Mouse (Mus musculus) midbrain, embryonic 11.5 days (tissue): ENCODE measurements around the gene Araf. TPM values are rescaled to one million over a fixed set of nuclear protein-coding genes. Genes with fewer than 3 reads are reported as not detected.
"Not testable (repeated sequence)": the region's sequence is repeated elsewhere in the genome, so short reads cannot be mapped to it uniquely, and the experiment has no call there.

Source experiments
- ATAC-seq: fragments of 200-750 bp; cut with Nextera tagmentation; 2 replicates; pipeline ENCODE4 v1.8.0; 2017; ENCODE audit warnings: moderate TSS enrichment, moderate library complexity; ENCODE audit not compliant: low FRiP score
- DNase-seq: peaks from one replicate; pipeline ENCODE4 v3.0.0; 2015; ENCODE audit warnings: low spot score; ENCODE audit errors: missing footprints
- H3K27ac ChIP-seq: fragments of 300-500 bp; sonication (generic); 2 replicates; pipeline ENCODE4 v1.5.1; 2014; ENCODE audit warnings: low read depth, low read length
- H3K27me3 ChIP-seq: fragments of 300-500 bp; sonication (generic); 2 replicates; pipeline ENCODE4 v1.6.1; 2014; ENCODE audit warnings: mild to moderate bottlenecking, low read length, moderate library complexity, mixed read lengths; ENCODE audit not compliant: control insufficient read depth, insufficient read depth
- H3K36me3 ChIP-seq: fragments of 300-500 bp; sonication (generic); 2 replicates; pipeline ENCODE4 v1.6.1; 2014; ENCODE audit warnings: mild to moderate bottlenecking, low read length, moderate library complexity, mixed read lengths; ENCODE audit not compliant: control insufficient read depth, insufficient read depth
- H3K4me1 ChIP-seq: fragments of 300-500 bp; sonication (generic); 2 replicates; pipeline ENCODE4 v1.6.1; 2014; ENCODE audit warnings: low read length; ENCODE audit not compliant: control insufficient read depth, insufficient read depth
- H3K4me2 ChIP-seq: fragments of 300-500 bp; sonication (generic); 2 replicates; pipeline ENCODE4 v1.6.1; 2014; ENCODE audit warnings: mild to moderate bottlenecking, moderate library complexity
- H3K4me3 ChIP-seq: fragments of 300-500 bp; sonication (generic); 2 replicates; pipeline ENCODE4 v1.5.1; 2014; ENCODE audit warnings: low read depth, low read length
- H3K9ac ChIP-seq: fragments of 300-500 bp; sonication (generic); 2 replicates; pipeline ENCODE4 v1.6.1; 2014; ENCODE audit warnings: low read length
- H3K9me3 ChIP-seq: fragments of 300-500 bp; sonication (generic); 2 replicates; pipeline ENCODE4 v1.6.1; 2016; ENCODE audit warnings: low read length; ENCODE audit not compliant: control insufficient read depth
- WGBS: fragments of 180-500 bp; shearing (Covaris S2); extraction: QIAGEN DNeasy Blood & Tissue Kit; methylation state at CpG from one replicate; pipeline ENCODE4 v1.1.7; 2014; 5-methylcytosine and 5-hydroxymethylcytosine counted together
- polyA plus RNA-seq: library from polyadenylated mRNA; unstranded; fragments of >200 nt; fragmentation: Nextera tagmentation; extraction: Ambion mirVana; gene quantifications from 2 replicates; pipeline ENCODE4 v1.2.1, GENCODE M21; 2014

The Araf gene
- polyA plus RNA-seq, 1 experiment from 2014 or later, result 98.3 TPM

GRCm38 (mm10) chrX:20793230-20793629 lies 4.4 kb upstream of the Araf start:
- no peaks in the 10 kb centered on the region for H3K27me3 ChIP-seq
- H3K27ac ChIP-seq, result no peak overlapping the region
- H3K4me2 ChIP-seq, result no peak overlapping the region
- ATAC-seq, result no peak
- H3K9me3 ChIP-seq, result no peaks in the 10 kb centered on the region
- WGBS, result 61% methylated on average over 7 of the region's 7 CpGs
- no peak overlapping the region for H3K4me3 ChIP-seq
- no peaks in the 10 kb centered on the region for H3K36me3 ChIP-seq
- H3K4me1 ChIP-seq, result no peaks in the 10 kb centered on the region
- no peak overlapping the region for H3K9ac ChIP-seq
- no peak for DNase-seq

GRCm38 (mm10) chrX:20794229-20794628 lies 3.4 kb upstream of the Araf start:
- Histone ChIP-seq H3K9me3 (no peaks in the 10 kb centered on the region), H3K36me3 (no peaks in the 10 kb centered on the region), H3K9ac (no peak overlapping the region), H3K27me3 (no peaks in the 10 kb centered on the region), H3K4me1 (no peaks in the 10 kb centered on the region), H3K4me3 (no peak overlapping the region), H3K4me2 (no peak overlapping the region), H3K27ac (no peak overlapping the region)
- DNase-seq (no peak), ATAC-seq (no peak)
- WGBS, result 31% methylated on average over 5 of the region's 5 CpGs

GRCm38 (mm10) chrX:20798141-20798796 lies 655 bp downstream of the Araf start:
- peak overlapping the region; percentile 43 for H3K4me3 ChIP-seq
- peak overlapping the region; percentile 48 for H3K4me2 ChIP-seq
- DNase-seq (peak; percentile 94), ATAC-seq (peak; percentile 97)
- H3K4me1 ChIP-seq, result no peaks in the 10 kb centered on the region
- peak overlapping the region; percentile 71 for H3K9ac ChIP-seq
- peak overlapping the region; percentile 80 for H3K27ac ChIP-seq
- no peaks in the 10 kb centered on the region for H3K9me3 ChIP-seq
- no peaks in the 10 kb centered on the region for H3K36me3 ChIP-seq
- no peaks in the 10 kb centered on the region for H3K27me3 ChIP-seq
- WGBS, result 19% methylated on average over 17 of the region's 21 CpGs

GRCm38 (mm10) chrX:20798797-20799147 lies 1.2 kb downstream of the Araf start:
- Histone ChIP-seq H3K9ac (peak overlapping the region; percentile 71), H3K27me3 (no peaks in the 10 kb centered on the region), H3K9me3 (no peaks in the 10 kb centered on the region), H3K4me1 (no peaks in the 10 kb centered on the region), H3K36me3 (no peaks in the 10 kb centered on the region), H3K4me3 (peak overlapping the region; percentile 43), H3K27ac (peak overlapping the region; percentile 80; the same call in 1 of the 2 replicates), H3K4me2 (peak overlapping the region; percentile 48)
- DNase-seq (peak; percentile 79), ATAC-seq (peak; percentile 35; the same call in 1 of the 2 replicates)
- WGBS, result 21% methylated on average over 7 of the region's 7 CpGs

- Histone ChIP-seq H3K27ac (no peak overlapping the region), H3K9me3 (no peaks in the 10 kb centered on the region), H3K4me3 (no peak overlapping the region), H3K9ac (no peak overlapping the region), H3K27me3 (no peaks in the 10 kb centered on the region), H3K4me2 (no peak overlapping the region), H3K4me1 (no peaks in the 10 kb centered on the region), H3K36me3 (no peaks in the 10 kb centered on the region)
- 82% methylated on average over 2 of the region's 2 CpGs for WGBS
- no peak for DNase-seq
- ATAC-seq, result no peak
Observed at GRCm38 (mm10) chrX:20801456-20801855, 3.8 kb downstream of the Araf start.

GRCm38 (mm10) chrX:20804301-20804700 lies 6.7 kb downstream of the Araf start:
- not testable (repeated sequence) for DNase-seq, H3K4me1 ChIP-seq, H3K27me3 ChIP-seq, H3K4me3 ChIP-seq, H3K36me3 ChIP-seq, ATAC-seq, H3K4me2 ChIP-seq, H3K27ac ChIP-seq, H3K9me3 ChIP-seq, H3K9ac ChIP-seq
- 73% methylated on average over 1 of the region's 1 CpGs for WGBS

- ATAC-seq, result no peak
- no peak overlapping the region for H3K27ac ChIP-seq
- WGBS, result 74% methylated on average over 1 of the region's 1 CpGs
- H3K4me3 ChIP-seq, result no peak overlapping the region
- H3K4me2 ChIP-seq, result no peak overlapping the region
- DNase-seq, result no peak
- no peaks in the 10 kb centered on the region for H3K9me3 ChIP-seq
- H3K36me3 ChIP-seq, result no peaks in the 10 kb centered on the region
- H3K4me1 ChIP-seq, result no peaks in the 10 kb centered on the region
- no peaks in the 10 kb centered on the region for H3K27me3 ChIP-seq
- H3K9ac ChIP-seq, result no peak overlapping the region
Observed at GRCm38 (mm10) chrX:20806295-20806694, 8.7 kb downstream of the Araf start.

GRCm38 (mm10) chrX:20816974-20817373 lies 19.4 kb downstream of the Araf start:
- Histone ChIP-seq H3K9ac (no peak overlapping the region), H3K4me1 (no peaks in the 10 kb centered on the region; the same call in 1 of the 2 replicates), H3K27ac (no peak overlapping the region), H3K4me2 (no peak overlapping the region), H3K27me3 (no peaks in the 10 kb centered on the region), H3K36me3 (no peaks in the 10 kb centered on the region), H3K4me3 (no peak overlapping the region), H3K9me3 (no peaks in the 10 kb centered on the region)
- 80% methylated on average over 6 of the region's 6 CpGs for WGBS
- DNase-seq (no peak), ATAC-seq (no peak)

- Histone ChIP-seq H3K27ac (no peak overlapping the region), H3K4me2 (peak overlapping the region; percentile 34), H3K27me3 (no peaks in the 10 kb centered on the region), H3K9me3 (no peaks in the 10 kb centered on the region), H3K9ac (no peak overlapping the region), H3K36me3 (no peaks in the 10 kb centered on the region), H3K4me1 (no peaks in the 10 kb centered on the region; the same call in 1 of the 2 replicates), H3K4me3 (peak overlapping the region; percentile 13; the same call in 1 of the 2 replicates)
- ATAC-seq (peak; percentile 96), DNase-seq (peak; percentile 96)
- 33% methylated on average over 19 of the region's 19 CpGs for WGBS
Observed at GRCm38 (mm10) chrX:20819204-20819628, 21.6 kb downstream of the Araf start.
